Mouse (Mus musculus): ENCODE data around the gene Ptprd. TPM values are rescaled to one million over a fixed set of nuclear protein-coding genes. Genes with fewer than 3 reads are reported as not detected.

Gene Ptprd
- polyA plus RNA-seq, 1 experiment from 2014 or later, result 37.2 TPM

GRCm38 (mm10) chr4:78142767-78143148, 69.0 kb downstream of the Ptprd start:
- 72% methylated on average over 1 of the region's 1 CpGs for WGBS
- ATAC-seq (ENCODE audit: insufficient number of reproducible peaks, insufficient read depth, low FRiP score, low TSS enrichment, low read depth), result no peak
- Histone ChIP-seq H3K4me1 (no peaks in the 10 kb centered on the region), H3K9ac (no peak overlapping the region), H3K9me3 (no peaks in the 10 kb centered on the region), H3K36me3 (no peaks in the 10 kb centered on the region), H3K4me2 (no peak overlapping the region), H3K27me3 (no peaks in the 10 kb centered on the region), H3K27ac (no peak overlapping the region), H3K4me3 (no peak overlapping the region)

GRCm38 (mm10) chr4:78142088-78142766, 69.5 kb downstream of the Ptprd start:
- ATAC-seq (ENCODE audit: insufficient number of reproducible peaks, insufficient read depth, low FRiP score, low TSS enrichment, low read depth), result no peak
- H3K4me3 ChIP-seq, result no peak overlapping the region
- no peaks in the 10 kb centered on the region for H3K27me3 ChIP-seq
- H3K36me3 ChIP-seq, result no peaks in the 10 kb centered on the region
- WGBS, result 70% methylated on average over 3 of the region's 3 CpGs
- H3K4me1 ChIP-seq, result no peaks in the 10 kb centered on the region
- H3K27ac ChIP-seq, result no peak overlapping the region
- no peak overlapping the region for H3K9ac ChIP-seq
- no peak overlapping the region for H3K4me2 ChIP-seq
- no peaks in the 10 kb centered on the region for H3K9me3 ChIP-seq

GRCm38 (mm10) chr4:78110898-78111297, 100.9 kb downstream of the Ptprd start:
- Histone ChIP-seq H3K9me3 (no peaks in the 10 kb centered on the region), H3K27ac (no peak overlapping the region), H3K4me2 (no peak overlapping the region), H3K9ac (no peak overlapping the region), H3K36me3 (no peaks in the 10 kb centered on the region), H3K4me1 (no peaks in the 10 kb centered on the region), H3K4me3 (no peak overlapping the region), H3K27me3 (no peaks in the 10 kb centered on the region)
- no peak for ATAC-seq (ENCODE audit: insufficient number of reproducible peaks, insufficient read depth, low FRiP score, low TSS enrichment, low read depth)
- WGBS, result 74% methylated on average over 3 of the region's 3 CpGs

- Histone ChIP-seq H3K27me3 (no peaks in the 10 kb centered on the region), H3K9ac (no peak overlapping the region), H3K4me3 (no peak overlapping the region), H3K36me3 (no peaks in the 10 kb centered on the region), H3K4me1 (no peaks in the 10 kb centered on the region), H3K9me3 (no peaks in the 10 kb centered on the region), H3K27ac (no peak overlapping the region), H3K4me2 (no peak overlapping the region)
- ATAC-seq (ENCODE audit: insufficient number of reproducible peaks, insufficient read depth, low FRiP score, low TSS enrichment, low read depth), result no peak
These were observed 114.2 kb downstream of the Ptprd start for GRCm38 (mm10) chr4:78097526-78097925.

- no peak for ATAC-seq (ENCODE audit: insufficient number of reproducible peaks, insufficient read depth, low FRiP score, low TSS enrichment, low read depth)
- no peak overlapping the region for H3K4me3 ChIP-seq
- no peaks in the 10 kb centered on the region for H3K36me3 ChIP-seq
- no peaks in the 10 kb centered on the region for H3K4me1 ChIP-seq
- H3K9me3 ChIP-seq, result no peaks in the 10 kb centered on the region
- no peak overlapping the region for H3K27ac ChIP-seq
- no peak overlapping the region for H3K4me2 ChIP-seq
- H3K27me3 ChIP-seq, result no peaks in the 10 kb centered on the region
- no peak overlapping the region for H3K9ac ChIP-seq
These were observed 129.0 kb downstream of the Ptprd start for GRCm38 (mm10) chr4:78082744-78083143.

GRCm38 (mm10) chr4:78077499-78077898, 134.3 kb downstream of the Ptprd start:
- Histone ChIP-seq H3K9ac (no peak overlapping the region), H3K4me3 (no peak overlapping the region), H3K4me2 (no peak overlapping the region), H3K27me3 (no peaks in the 10 kb centered on the region), H3K9me3 (no peaks in the 10 kb centered on the region), H3K4me1 (no peaks in the 10 kb centered on the region), H3K27ac (no peak overlapping the region), H3K36me3 (no peaks in the 10 kb centered on the region)
- no peak for ATAC-seq (ENCODE audit: insufficient number of reproducible peaks, insufficient read depth, low FRiP score, low TSS enrichment, low read depth)

- Histone ChIP-seq H3K9ac (no peak overlapping the region), H3K4me3 (no peak overlapping the region), H3K9me3 (no peaks in the 10 kb centered on the region), H3K36me3 (no peaks in the 10 kb centered on the region), H3K4me2 (no peak overlapping the region), H3K27me3 (no peaks in the 10 kb centered on the region), H3K4me1 (no peaks in the 10 kb centered on the region), H3K27ac (no peak overlapping the region)
- ATAC-seq (ENCODE audit: insufficient number of reproducible peaks, insufficient read depth, low FRiP score, low TSS enrichment, low read depth), result no peak
- 96% methylated on average over 1 of the region's 1 CpGs for WGBS
These were observed 134.7 kb downstream of the Ptprd start for GRCm38 (mm10) chr4:78077087-78077486.

- Histone ChIP-seq H3K9ac (no peak overlapping the region), H3K4me2 (no peak overlapping the region), H3K4me3 (no peak overlapping the region), H3K9me3 (no peaks in the 10 kb centered on the region), H3K27me3 (no peaks in the 10 kb centered on the region), H3K27ac (no peak overlapping the region), H3K4me1 (no peaks in the 10 kb centered on the region), H3K36me3 (no peaks in the 10 kb centered on the region)
- no peak for ATAC-seq (ENCODE audit: insufficient number of reproducible peaks, insufficient read depth, low FRiP score, low TSS enrichment, low read depth)
- 45% methylated on average over 5 of the region's 5 CpGs for WGBS
These were observed 173.4 kb downstream of the Ptprd start for GRCm38 (mm10) chr4:78038401-78038800.

- 35% methylated on average over 1 of the region's 1 CpGs for WGBS
- no peaks in the 10 kb centered on the region for H3K4me1 ChIP-seq
- no peaks in the 10 kb centered on the region for H3K9me3 ChIP-seq
- H3K36me3 ChIP-seq, result no peaks in the 10 kb centered on the region
- no peak for ATAC-seq (ENCODE audit: insufficient number of reproducible peaks, insufficient read depth, low FRiP score, low TSS enrichment, low read depth)
- H3K9ac ChIP-seq, result no peak overlapping the region
- no peak overlapping the region for H3K4me3 ChIP-seq
- no peak overlapping the region for H3K27ac ChIP-seq
- H3K27me3 ChIP-seq, result no peaks in the 10 kb centered on the region
- H3K4me2 ChIP-seq, result no peak overlapping the region
These were observed 209.7 kb downstream of the Ptprd start for GRCm38 (mm10) chr4:78002065-78002464.

GRCm38 (mm10) chr4:77992709-77993108, 219.1 kb downstream of the Ptprd start:
- WGBS, result 67% methylated on average over 4 of the region's 4 CpGs
- ATAC-seq (ENCODE audit: insufficient number of reproducible peaks, insufficient read depth, low FRiP score, low TSS enrichment, low read depth), result no peak
- no peaks in the 10 kb centered on the region for H3K27me3 ChIP-seq
- no peaks in the 10 kb centered on the region for H3K4me1 ChIP-seq
- H3K27ac ChIP-seq, result no peak overlapping the region
- H3K4me3 ChIP-seq, result no peak overlapping the region
- no peaks in the 10 kb centered on the region for H3K9me3 ChIP-seq
- H3K4me2 ChIP-seq, result no peak overlapping the region
- H3K36me3 ChIP-seq, result no peaks in the 10 kb centered on the region
- no peak overlapping the region for H3K9ac ChIP-seq

- no peak for ATAC-seq (ENCODE audit: insufficient number of reproducible peaks, insufficient read depth, low FRiP score, low TSS enrichment, low read depth)
- Histone ChIP-seq H3K9me3 (no peaks in the 10 kb centered on the region), H3K4me3 (no peak overlapping the region), H3K4me2 (no peak overlapping the region), H3K4me1 (no peaks in the 10 kb centered on the region), H3K27me3 (no peaks in the 10 kb centered on the region), H3K36me3 (no peaks in the 10 kb centered on the region), H3K9ac (no peak overlapping the region), H3K27ac (no peak overlapping the region)
- WGBS, result 94% methylated on average over 4 of the region's 4 CpGs
These were observed 229.7 kb downstream of the Ptprd start for GRCm38 (mm10) chr4:77982094-77982493.

GRCm38 (mm10) chr4:77961711-77962110, 250.1 kb downstream of the Ptprd start:
- H3K36me3 ChIP-seq, result no peaks in the 10 kb centered on the region
- ATAC-seq (ENCODE audit: insufficient number of reproducible peaks, insufficient read depth, low FRiP score, low TSS enrichment, low read depth), result no peak
- no peak overlapping the region for H3K4me2 ChIP-seq
- WGBS, result 22% methylated on average over 2 of the region's 2 CpGs
- H3K4me1 ChIP-seq, result no peaks in the 10 kb centered on the region
- H3K27ac ChIP-seq, result no peak overlapping the region
- H3K9me3 ChIP-seq, result no peaks in the 10 kb centered on the region
- H3K4me3 ChIP-seq, result no peak overlapping the region
- H3K9ac ChIP-seq, result no peak overlapping the region
- no peaks in the 10 kb centered on the region for H3K27me3 ChIP-seq

- H3K4me2 ChIP-seq, result no peak overlapping the region
- no peak for ATAC-seq (ENCODE audit: insufficient number of reproducible peaks, insufficient read depth, low FRiP score, low TSS enrichment, low read depth)
- no peak overlapping the region for H3K27ac ChIP-seq
- no peak overlapping the region for H3K9ac ChIP-seq
- H3K4me1 ChIP-seq, result no peaks in the 10 kb centered on the region
- no peaks in the 10 kb centered on the region for H3K36me3 ChIP-seq
- no peak overlapping the region for H3K4me3 ChIP-seq
- no peaks in the 10 kb centered on the region; the same call in 1 of the 2 replicates for H3K9me3 ChIP-seq
- 79% methylated on average over 4 of the region's 4 CpGs for WGBS
- no peaks in the 10 kb centered on the region for H3K27me3 ChIP-seq
These were observed 322.3 kb downstream of the Ptprd start for GRCm38 (mm10) chr4:77889489-77889888.

Measured in embryonic facial prominence, embryonic 13.5 days (tissue).